Mouse (Mus musculus) erythroblast, embryonic 14.5 days (primary cell): Measurements from ENCODE around the gene Rab8b. TPM values are rescaled to one million over a fixed set of nuclear protein-coding genes. Genes with fewer than 3 reads are reported as not detected.
"Not testable (repeated sequence)": the region's sequence is repeated elsewhere in the genome, so short reads cannot be mapped to it uniquely, and the experiment has no call there.

Experiments used
- H3K27me3 ChIP-seq: 2 replicates; pipeline ENCODE4 v1.6.1; 2012; ENCODE audit warnings: inconsistent platforms; ENCODE audit not compliant: control insufficient read depth
- H3K36me3 ChIP-seq: 2 replicates; pipeline ENCODE4 v1.6.1; 2012; ENCODE audit warnings: mild to moderate bottlenecking, inconsistent platforms; ENCODE audit not compliant: control insufficient read depth
- H3K4me1 ChIP-seq: 2 replicates; pipeline ENCODE4 v1.6.1; 2012; ENCODE audit warnings: inconsistent platforms; ENCODE audit not compliant: control insufficient read depth
- H3K4me3 ChIP-seq: replicated peaks from 2 replicates; pipeline ENCODE3; 2012; ENCODE audit warnings: moderate library complexity, mild to moderate bottlenecking, inconsistent platforms
- H3K9me3 ChIP-seq: 2 replicates; pipeline ENCODE4 v1.6.1; 2012; ENCODE audit warnings: low read length, inconsistent platforms, mixed read lengths; ENCODE audit not compliant: control insufficient read depth
- GATA1 ChIP-seq: IDR thresholded peaks from 2 replicates; pipeline ENCODE4 v1.6.1; 2012; ENCODE audit warnings: low read length, inconsistent platforms, mixed read lengths
- TAL1 ChIP-seq: IDR thresholded peaks from 3 replicates; pipeline ENCODE4 v1.6.1; 2012; ENCODE audit warnings: low read length, inconsistent platforms, mixed read lengths
- polyA plus RNA-seq: library from polyadenylated mRNA; stranded (reverse); fragments of >175 nt; gene quantifications from 2 replicates; pipeline ENCODE4 v1.2.3, GENCODE M21; 2012

Rab8b gene
- polyA plus RNA-seq, 1 experiment = 0.53 TPM

DNA sequence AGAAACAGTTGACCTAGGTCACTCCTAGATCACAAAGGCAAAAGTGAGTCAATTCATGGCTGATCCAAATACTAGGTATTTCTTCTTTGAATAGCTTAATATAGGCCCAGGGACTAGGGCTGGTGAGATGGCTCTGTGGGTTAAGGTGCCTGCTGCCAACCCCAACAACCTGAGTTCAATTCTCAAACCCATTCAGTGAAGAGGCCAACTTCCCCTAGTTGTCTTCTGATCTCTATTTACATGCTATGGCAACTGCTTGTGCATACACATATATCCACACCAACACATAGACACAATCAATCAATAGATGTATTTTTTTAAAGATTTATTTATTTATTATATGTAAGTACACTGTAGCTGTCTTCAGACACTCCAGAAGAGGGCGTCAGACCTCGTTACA lies 34.9 kb downstream of the Rab8b start:
- TF ChIP-seq TAL1 (no peak), GATA1 (no peak)
- no peak overlapping the region for H3K4me3 ChIP-seq
- no peaks in the 10 kb centered on the region for H3K9me3 ChIP-seq
- peaks cover 84% of the 10 kb centered on the region for H3K36me3 ChIP-seq
- H3K27me3 ChIP-seq = no peaks in the 10 kb centered on the region
- peaks cover 70% of the 10 kb centered on the region for H3K4me1 ChIP-seq

DNA sequence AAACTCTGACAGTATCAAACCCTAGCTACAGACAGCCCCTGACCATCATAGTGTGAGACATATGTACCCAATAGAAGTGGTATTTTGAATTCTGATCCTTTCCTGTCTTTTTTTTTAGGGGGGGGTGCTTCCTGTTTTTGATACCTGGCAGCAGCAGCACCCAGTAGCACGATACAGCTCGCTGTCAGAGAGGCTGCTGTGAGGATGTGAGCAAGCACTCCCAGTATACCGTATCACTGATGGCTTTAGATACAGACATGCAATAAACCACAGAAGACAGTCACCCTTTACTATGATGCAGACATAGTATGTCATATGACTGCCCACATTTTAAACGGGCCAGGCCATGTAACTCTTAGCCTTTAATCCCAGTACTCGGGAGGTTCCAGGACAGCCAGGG lies 36.0 kb downstream of the Rab8b start:
- TF ChIP-seq TAL1 (no peak), GATA1 (no peak)
- peaks cover 65% of the 10 kb centered on the region for H3K4me1 ChIP-seq
- peaks cover 85% of the 10 kb centered on the region for H3K36me3 ChIP-seq
- H3K27me3 ChIP-seq = no peaks in the 10 kb centered on the region
- H3K4me3 ChIP-seq = no peak overlapping the region
- no peaks in the 10 kb centered on the region for H3K9me3 ChIP-seq

DNA sequence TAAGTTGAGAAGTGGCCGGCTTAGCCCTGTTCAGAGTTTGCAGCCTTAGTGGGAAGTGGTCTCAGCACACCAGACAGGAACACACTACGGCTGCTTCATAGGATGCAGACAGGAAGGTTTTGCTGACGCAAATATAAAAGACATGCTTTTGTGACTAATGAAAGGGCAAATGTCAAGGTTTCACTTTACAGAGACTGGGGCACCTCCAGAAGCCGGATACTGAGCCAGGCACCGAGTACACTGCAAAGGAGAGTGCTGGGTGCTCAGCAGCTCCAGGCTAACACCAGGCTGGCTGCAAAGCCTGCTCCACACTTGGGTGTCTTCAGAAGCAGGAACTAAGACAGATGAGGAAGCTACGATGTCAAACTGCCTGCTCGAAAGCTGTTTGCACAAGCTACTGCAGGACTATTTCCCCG lies 37.1 kb downstream of the Rab8b start:
- peaks cover 82% of the 10 kb centered on the region for H3K36me3 ChIP-seq
- TF ChIP-seq TAL1 (no peak), GATA1 (no peak)
- no peaks in the 10 kb centered on the region for H3K27me3 ChIP-seq
- no peaks in the 10 kb centered on the region for H3K9me3 ChIP-seq
- H3K4me3 ChIP-seq = no peak overlapping the region
- H3K4me1 ChIP-seq = peaks cover 59% of the 10 kb centered on the region

DNA sequence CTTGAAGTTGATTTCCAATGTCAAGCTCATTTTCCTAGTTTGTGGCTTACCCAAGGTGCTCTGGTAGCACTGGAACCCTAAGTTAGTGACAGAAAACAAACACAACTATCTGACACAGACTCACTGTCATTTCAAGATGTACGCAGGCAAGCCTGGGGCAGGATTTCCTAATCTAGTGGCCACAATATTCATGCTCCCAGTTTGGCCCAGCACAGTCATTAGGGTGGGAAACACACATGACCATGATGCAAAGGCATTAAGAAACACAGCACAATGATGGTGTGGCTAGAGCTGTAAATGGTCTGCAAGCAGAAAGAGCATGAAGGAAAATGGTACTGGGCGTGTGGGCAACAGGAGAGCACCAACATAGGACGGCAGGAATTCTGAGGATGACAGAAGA lies 37.6 kb downstream of the Rab8b start:
- TF ChIP-seq GATA1 (no peak), TAL1 (no peak)
- Histone ChIP-seq H3K36me3 (peaks cover 79% of the 10 kb centered on the region), H3K4me1 (peaks cover 54% of the 10 kb centered on the region), H3K4me3 (no peak overlapping the region), H3K9me3 (no peaks in the 10 kb centered on the region), H3K27me3 (no peaks in the 10 kb centered on the region)

DNA sequence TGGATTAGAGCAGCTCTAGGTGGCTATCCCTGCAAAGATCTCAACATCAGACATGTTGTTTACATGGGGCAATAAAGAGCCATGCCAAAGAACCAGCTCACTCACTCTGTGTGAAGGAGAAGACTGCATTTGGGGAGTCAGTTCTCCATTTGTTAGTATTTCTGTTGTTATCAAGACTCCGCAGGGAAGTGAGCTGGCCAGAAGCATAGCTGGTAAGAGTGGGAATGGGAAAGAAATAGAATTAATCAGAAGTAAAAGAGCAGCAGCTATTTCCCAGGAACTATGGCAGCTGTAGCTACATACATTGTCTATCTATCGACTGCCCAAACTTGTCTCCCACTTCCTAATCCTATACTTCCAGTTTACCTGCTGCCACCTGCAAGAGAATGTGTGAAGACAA lies 38.7 kb downstream of the Rab8b start:
- Histone ChIP-seq H3K27me3 (no peaks in the 10 kb centered on the region), H3K9me3 (no peaks in the 10 kb centered on the region; the same call in 1 of the 2 replicates), H3K4me3 (no peak overlapping the region), H3K4me1 (peaks cover 48% of the 10 kb centered on the region), H3K36me3 (peaks cover 77% of the 10 kb centered on the region)
- no peak for TF ChIP-seq GATA1
- TF ChIP-seq TAL1 = no peak

DNA sequence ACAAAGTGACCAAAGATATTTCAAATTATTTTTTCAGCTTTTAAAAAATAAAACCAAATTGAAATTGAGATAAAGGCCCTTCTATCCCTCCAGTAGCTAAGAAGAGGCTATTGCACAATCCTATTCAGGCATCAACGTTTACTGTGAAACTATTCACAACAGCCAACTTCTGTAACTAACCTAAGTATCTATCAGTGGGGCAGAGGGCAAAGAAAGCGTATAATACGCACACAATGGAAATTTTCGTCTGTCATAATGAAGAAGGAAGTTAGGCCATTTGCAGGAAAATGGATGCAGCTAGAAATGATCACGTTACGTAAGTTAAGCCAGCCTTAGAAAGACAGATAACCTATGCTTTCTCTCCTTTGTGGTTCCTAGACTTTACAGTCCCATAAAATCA lies 40.0 kb downstream of the Rab8b start:
- Histone ChIP-seq H3K4me3 (no peak overlapping the region), H3K4me1 (peaks cover 42% of the 10 kb centered on the region), H3K36me3 (peaks cover 81% of the 10 kb centered on the region), H3K27me3 (no peaks in the 10 kb centered on the region), H3K9me3 (no peaks in the 10 kb centered on the region; the same call in none of the 2 replicates)
- no peak for TF ChIP-seq TAL1
- no peak for TF ChIP-seq GATA1

DNA sequence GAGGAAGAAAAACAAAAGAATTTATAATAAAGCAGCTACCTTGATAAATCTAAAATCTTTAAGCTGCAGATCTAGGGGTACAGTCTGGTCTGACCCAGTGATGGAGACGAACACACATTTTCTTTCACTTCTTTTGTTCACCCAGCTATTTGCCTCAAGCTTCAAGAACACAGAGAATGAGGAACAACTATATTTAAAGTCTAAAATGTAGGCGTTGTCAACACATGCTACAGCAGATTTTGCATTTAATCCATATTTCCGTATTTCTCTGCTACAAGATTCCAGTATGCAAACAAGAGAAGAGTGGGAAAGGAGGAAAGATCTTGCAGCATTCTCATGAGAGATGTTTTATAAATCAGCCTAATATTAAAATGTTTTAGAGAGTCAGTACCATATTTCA lies 40.6 kb downstream of the Rab8b start:
- H3K9me3 ChIP-seq = peaks cover 4% of the 10 kb centered on the region
- peaks cover 84% of the 10 kb centered on the region for H3K36me3 ChIP-seq
- H3K4me1 ChIP-seq = peaks cover 45% of the 10 kb centered on the region
- no peak overlapping the region for H3K4me3 ChIP-seq
- no peak for TF ChIP-seq TAL1
- TF ChIP-seq GATA1 = no peak
- H3K27me3 ChIP-seq = no peaks in the 10 kb centered on the region

DNA sequence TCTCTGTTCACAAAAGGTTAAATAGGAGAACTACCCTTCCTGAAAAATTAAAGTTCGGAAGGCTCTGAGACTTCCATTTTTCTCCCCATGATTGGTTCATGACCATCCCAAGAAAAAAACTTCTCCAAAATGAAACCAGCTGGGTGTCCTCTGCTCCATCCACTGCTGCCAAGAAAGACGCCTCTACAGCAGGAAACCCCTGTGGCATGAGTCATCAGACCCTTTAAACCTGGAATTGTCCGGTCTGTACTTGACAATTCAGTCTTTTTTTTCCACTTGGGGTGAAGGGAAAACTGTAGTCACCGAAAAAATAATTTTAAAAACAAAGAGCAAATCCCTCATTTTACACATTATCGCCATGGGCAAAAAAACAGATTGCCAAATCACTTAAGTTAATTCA lies 42.9 kb downstream of the Rab8b start:
- TF ChIP-seq TAL1 = no peak
- TF ChIP-seq GATA1 = no peak
- H3K4me1 ChIP-seq = peaks cover 30% of the 10 kb centered on the region
- H3K4me3 ChIP-seq = no peak overlapping the region
- no peaks in the 10 kb centered on the region for H3K27me3 ChIP-seq
- H3K9me3 ChIP-seq = peaks cover 4% of the 10 kb centered on the region
- H3K36me3 ChIP-seq = peaks cover 79% of the 10 kb centered on the region

DNA sequence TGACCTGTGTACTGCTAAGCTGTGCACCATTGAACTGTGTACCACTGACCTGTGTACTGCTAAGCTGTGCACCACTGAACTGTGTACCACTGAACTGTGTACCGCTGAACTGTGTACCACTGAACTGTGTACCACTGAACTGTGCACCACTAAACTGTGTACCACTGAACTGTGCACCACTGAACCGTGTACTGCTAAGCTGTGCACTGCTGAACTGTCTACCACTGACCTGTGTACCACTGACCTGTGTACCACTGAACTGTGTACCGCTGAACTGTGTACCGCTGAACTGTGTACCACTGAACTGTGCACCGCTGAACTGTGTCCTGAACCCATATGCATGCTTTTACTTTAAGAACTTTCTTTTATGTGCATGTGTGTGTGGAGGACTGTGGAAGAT lies 45.2 kb downstream of the Rab8b start:
- no peak for TF ChIP-seq GATA1
- TF ChIP-seq TAL1 = no peak
- H3K4me1 ChIP-seq = peaks cover 25% of the 10 kb centered on the region
- peaks cover 75% of the 10 kb centered on the region for H3K36me3 ChIP-seq
- H3K27me3 ChIP-seq = no peaks in the 10 kb centered on the region
- H3K9me3 ChIP-seq = peaks cover 4% of the 10 kb centered on the region
- H3K4me3 ChIP-seq = no peak overlapping the region

DNA sequence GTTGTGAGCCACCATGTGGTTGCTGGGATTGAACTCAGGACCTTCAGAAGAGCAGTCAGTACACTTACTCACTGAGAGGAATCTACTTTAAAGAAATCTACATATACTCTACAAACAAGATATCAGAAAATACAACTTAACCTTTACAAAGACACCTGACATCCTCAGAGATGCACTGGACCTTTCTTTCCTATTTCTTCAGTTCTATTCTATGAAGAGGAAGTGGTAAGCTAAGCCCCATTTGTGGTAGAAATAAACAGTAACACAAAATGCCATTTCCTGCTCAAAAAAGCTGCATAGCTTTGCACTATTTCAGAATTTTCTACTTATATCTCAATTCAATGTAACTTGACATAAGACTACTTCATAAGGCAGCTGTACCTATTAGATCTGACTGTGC lies 46.0 kb downstream of the Rab8b start:
- Histone ChIP-seq H3K9me3 (peaks cover 4% of the 10 kb centered on the region), H3K4me1 (peaks cover 26% of the 10 kb centered on the region), H3K27me3 (no peaks in the 10 kb centered on the region), H3K36me3 (peaks cover 70% of the 10 kb centered on the region), H3K4me3 (no peak overlapping the region)
- TF ChIP-seq GATA1 (no peak), TAL1 (no peak)

DNA sequence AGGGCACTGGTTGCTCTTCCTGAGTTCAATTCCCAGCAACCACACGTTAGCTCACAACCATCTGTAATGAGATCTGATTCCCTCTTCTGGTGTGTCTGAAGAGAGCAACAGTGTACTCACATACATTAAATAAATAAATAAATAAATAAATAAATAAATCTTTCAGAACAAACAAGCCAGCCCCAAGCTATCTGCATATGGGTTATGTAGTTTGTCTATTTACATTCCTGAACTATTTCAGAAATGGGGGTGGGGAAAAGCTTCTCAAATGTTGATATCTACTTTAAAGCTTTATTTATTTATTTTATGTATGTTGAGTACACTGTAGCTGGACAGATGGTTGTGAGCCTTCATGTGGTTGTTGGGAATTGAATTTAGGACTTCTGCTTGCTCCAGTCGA lies 46.5 kb downstream of the Rab8b start:
- peaks cover 70% of the 10 kb centered on the region for H3K36me3 ChIP-seq
- H3K9me3 ChIP-seq, H3K4me3 ChIP-seq, H3K27me3 ChIP-seq: not testable (repeated sequence)
- peaks cover 27% of the 10 kb centered on the region for H3K4me1 ChIP-seq
